Mouse (Mus musculus) heart, embryonic 15.5 days (tissue): ENCODE results near the gene Cnst. TPM values are rescaled to one million over a fixed set of nuclear protein-coding genes. Genes with fewer than 3 reads are reported as not detected.
"Not testable (repeated sequence)": the region's sequence is repeated elsewhere in the genome, so short reads cannot be mapped to it uniquely, and the experiment has no call there.

Source experiments
- ATAC-seq: fragments of 200-750 bp; cut with Nextera tagmentation; replicated peaks from 2 replicates; pipeline ENCODE4 v1.8.0; 2017; ENCODE audit warnings: low read depth, moderate TSS enrichment; ENCODE audit not compliant: insufficient number of reproducible peaks, insufficient read depth, low FRiP score
- H3K27ac ChIP-seq: fragments of 300-500 bp; sonication (generic); 2 replicates; pipeline ENCODE4 v1.5.1; 2015; ENCODE audit warnings: mild to moderate bottlenecking, inconsistent platforms
- H3K27me3 ChIP-seq: fragments of 300-500 bp; sonication (generic); 2 replicates; pipeline ENCODE4 v1.6.1; 2015; ENCODE audit warnings: inconsistent platforms
- H3K36me3 ChIP-seq: fragments of 300-500 bp; sonication (generic); 2 replicates; pipeline ENCODE4 v1.6.1; 2015; ENCODE audit warnings: mild to moderate bottlenecking, inconsistent platforms
- H3K4me1 ChIP-seq: fragments of 300-500 bp; sonication (generic); replicated peaks from 2 replicates; pipeline ENCODE4 v1.6.1; 2015; ENCODE audit warnings: inconsistent platforms
- H3K4me2 ChIP-seq: fragments of 300-500 bp; sonication (generic); 2 replicates; pipeline ENCODE4 v1.6.1; 2015; ENCODE audit warnings: inconsistent platforms, mild to moderate bottlenecking, moderate library complexity
- H3K4me3 ChIP-seq: fragments of 300-500 bp; sonication (generic); 2 replicates; pipeline ENCODE4 v1.5.1; 2015; ENCODE audit warnings: mild to moderate bottlenecking, inconsistent platforms
- H3K9ac ChIP-seq: fragments of 300-500 bp; sonication (generic); 2 replicates; pipeline ENCODE4 v1.6.1; 2015; ENCODE audit warnings: mild to moderate bottlenecking, inconsistent platforms
- H3K9me3 ChIP-seq: fragments of 300-500 bp; sonication (generic); replicated peaks from 2 replicates; pipeline ENCODE4 v1.6.1; 2016; ENCODE audit warnings: inconsistent platforms
- WGBS: fragments of 180-500 bp; shearing (Covaris S2); methylation state at CpG from one replicate; pipeline ENCODE4 v1.1.7; 2015; ENCODE audit warnings: mixed read lengths; 5-methylcytosine and 5-hydroxymethylcytosine counted together
- polyA plus RNA-seq: library from polyadenylated mRNA; unstranded; fragments of >200 nt; fragmentation: Nextera tagmentation; extraction: Ambion mirVana; gene quantifications from 2 replicates; pipeline ENCODE4 v1.2.1, GENCODE M21; 2015

The Cnst gene
- polyA plus RNA-seq, 1 experiment from 2014 or later = 16.6 TPM

DNA sequence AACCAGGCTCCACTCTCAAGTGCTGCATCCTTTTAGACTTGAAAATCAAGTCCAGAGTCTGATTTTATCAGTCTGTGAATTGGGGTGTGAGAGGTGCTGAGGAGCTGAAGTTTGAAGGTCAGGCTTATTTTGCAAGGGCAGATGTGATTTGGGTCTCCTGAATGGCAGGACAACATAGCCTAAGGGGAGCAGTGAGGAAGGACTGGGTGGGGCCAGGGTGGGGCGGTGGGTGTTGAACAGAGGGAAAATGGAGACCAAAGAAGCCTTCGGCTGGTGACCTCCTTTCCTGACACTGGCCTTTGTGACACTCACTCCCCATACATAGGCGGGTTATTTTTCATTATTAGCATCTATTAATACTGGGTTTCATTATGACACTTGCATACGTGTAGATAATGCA, 81.7 kb downstream of the Cnst start:
- no peak overlapping the region for H3K27ac ChIP-seq

DNA sequence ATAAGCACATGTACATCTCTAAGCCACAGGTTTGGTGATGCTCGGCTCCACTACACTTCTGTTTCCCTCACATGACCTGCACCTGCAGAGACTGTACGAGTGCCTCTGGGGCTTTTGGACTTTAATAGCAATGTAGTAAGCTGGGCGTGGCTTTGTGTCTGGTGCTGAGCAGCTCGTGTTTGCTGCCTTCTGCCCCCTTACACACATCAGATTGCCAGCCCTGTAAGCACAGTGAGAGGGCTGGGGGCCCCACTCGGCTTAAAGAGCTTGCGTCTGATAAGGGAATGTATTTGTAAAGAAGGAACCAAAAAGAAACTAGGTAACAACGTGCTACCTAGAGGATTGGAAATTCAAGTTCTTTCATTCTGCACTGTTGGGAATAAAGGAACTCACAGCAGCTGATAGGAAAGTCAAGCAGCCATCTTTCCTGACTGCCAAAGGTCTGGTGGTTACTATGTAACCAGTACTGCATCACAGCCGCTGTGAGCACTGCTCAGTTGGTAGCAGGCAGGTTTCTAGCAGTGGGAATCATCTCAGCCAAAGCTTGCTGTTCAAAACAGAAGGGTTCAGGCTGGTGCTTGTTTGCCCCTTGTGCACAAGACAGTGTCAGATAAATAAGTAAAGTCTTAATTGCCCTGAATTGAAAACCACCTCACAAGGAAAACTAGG, 82.4 kb downstream of the Cnst start:
- Histone ChIP-seq H3K9ac (no peak overlapping the region), H3K36me3 (0 out of 2 replicates have a peak, but pooled peaks cover 10% of the 10 kb centered on the region), H3K27ac (peak overlapping the region; percentile 28; the same call in 1 of the 2 replicates), H3K4me3 (no peak overlapping the region), H3K9me3 (no peaks in the 10 kb centered on the region), H3K4me1 (peaks cover 9% of the 10 kb centered on the region), H3K27me3 (no peaks in the 10 kb centered on the region), H3K4me2 (peak overlapping the region; percentile 26; the same call in 1 of the 2 replicates)
- 34% methylated on average over 8 of the region's 8 CpGs for WGBS
- no peak for ATAC-seq

More for the DNA sequence above, 81.7 kb downstream of the Cnst start:
- H3K9me3 ChIP-seq = no peaks in the 10 kb centered on the region
- H3K27me3 ChIP-seq = no peaks in the 10 kb centered on the region
- H3K4me2 ChIP-seq = no peak overlapping the region
- 0 out of 2 replicates have a peak, but pooled peaks cover 10% of the 10 kb centered on the region for H3K36me3 ChIP-seq
- ATAC-seq = no peak
- 79% methylated on average over 4 of the region's 4 CpGs for WGBS
- H3K9ac ChIP-seq = no peak overlapping the region
- H3K4me3 ChIP-seq = no peak overlapping the region
- peaks cover 9% of the 10 kb centered on the region for H3K4me1 ChIP-seq

DNA sequence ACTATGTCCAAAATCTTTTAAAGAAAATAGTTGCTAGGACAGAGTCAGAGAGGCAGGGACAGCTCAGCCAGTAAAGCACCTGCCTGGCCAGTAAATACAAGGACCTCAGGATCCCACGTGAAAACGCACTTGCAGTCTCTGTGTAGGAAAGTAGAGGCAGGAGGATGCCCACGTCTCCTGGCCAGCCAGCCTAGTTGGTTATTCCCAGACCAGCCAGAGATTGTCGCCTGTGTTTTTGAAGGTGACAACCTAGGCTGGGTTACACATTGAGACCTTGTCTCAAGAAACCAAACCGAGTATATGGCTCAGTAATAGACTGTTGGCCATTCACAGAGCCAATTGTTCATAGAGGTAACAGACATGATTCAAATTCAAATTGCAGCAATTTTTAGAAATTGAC, 83.1 kb downstream of the Cnst start:
- Histone ChIP-seq H3K9ac (no peak overlapping the region), H3K27ac (no peak overlapping the region), H3K9me3 (no peaks in the 10 kb centered on the region), H3K36me3 (0 out of 2 replicates have a peak, but pooled peaks cover 10% of the 10 kb centered on the region), H3K4me2 (no peak overlapping the region), H3K4me3 (no peak overlapping the region), H3K4me1 (peaks cover 9% of the 10 kb centered on the region), H3K27me3 (no peaks in the 10 kb centered on the region)
- no peak for ATAC-seq
- 82% methylated on average over 5 of the region's 5 CpGs for WGBS

DNA sequence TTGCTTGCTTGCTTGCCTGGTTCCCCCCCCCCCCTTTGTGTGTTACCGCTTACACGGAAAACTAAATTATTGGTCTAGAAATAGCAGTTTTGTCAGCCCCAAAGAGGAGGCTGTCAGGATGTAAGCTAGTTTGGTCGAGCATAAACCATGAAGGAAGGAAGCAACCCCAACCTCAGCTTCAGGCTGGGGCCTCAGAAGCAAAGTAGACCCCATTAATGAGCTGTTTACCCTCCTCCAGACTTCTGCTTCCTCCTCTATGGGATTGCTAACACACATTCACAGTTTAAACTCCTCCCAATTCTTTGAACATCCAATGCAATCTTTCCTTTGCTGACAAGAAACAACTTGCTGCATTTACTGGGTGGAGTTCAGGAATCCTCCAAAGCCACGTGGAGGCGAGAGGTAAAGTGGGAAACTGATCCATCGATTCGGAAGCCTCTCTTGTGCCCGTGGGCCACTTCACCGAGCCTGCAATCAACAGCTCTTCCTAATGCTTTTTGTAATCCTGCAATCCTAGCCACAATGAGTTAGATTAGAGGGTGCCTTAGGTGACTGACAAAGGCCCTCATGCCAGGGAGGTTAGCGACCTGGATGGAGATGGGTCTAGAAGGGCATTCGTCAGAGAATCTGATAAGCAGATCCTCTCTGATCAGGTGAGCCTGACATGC, 86.7 kb downstream of the Cnst start:
- 75% methylated on average over 11 of the region's 11 CpGs for WGBS
- peaks cover 9% of the 10 kb centered on the region for H3K4me1 ChIP-seq
- no peak overlapping the region for H3K27ac ChIP-seq
- no peak overlapping the region for H3K4me3 ChIP-seq
- H3K27me3 ChIP-seq = no peaks in the 10 kb centered on the region
- H3K4me2 ChIP-seq = no peak overlapping the region
- H3K9me3 ChIP-seq = no peaks in the 10 kb centered on the region
- no peak for ATAC-seq
- no peak overlapping the region for H3K9ac ChIP-seq
- H3K36me3 ChIP-seq = no peaks in the 10 kb centered on the region

DNA sequence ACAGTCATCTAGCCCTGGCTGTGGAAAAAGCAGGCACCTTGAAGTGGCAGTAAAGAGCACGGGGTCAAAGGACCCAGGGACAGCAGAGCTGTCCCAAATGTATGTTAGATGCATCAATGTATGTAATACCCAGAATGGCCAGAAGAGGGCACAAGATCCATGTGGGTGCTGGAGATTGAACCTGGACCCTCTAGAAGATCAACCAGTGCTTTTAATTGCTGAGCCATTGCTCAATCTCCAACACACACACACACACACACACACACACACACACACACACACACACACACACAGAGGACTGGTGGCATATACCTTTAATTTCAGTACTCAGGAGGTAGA, 87.2 kb downstream of the Cnst start:
- no peak overlapping the region for H3K4me2 ChIP-seq
- ATAC-seq = no peak
- no peaks in the 10 kb centered on the region for H3K27me3 ChIP-seq
- WGBS = 14% methylated on average over 1 of the region's 1 CpGs
- no peak overlapping the region for H3K9ac ChIP-seq
- H3K4me3 ChIP-seq = no peak overlapping the region
- peaks cover 5% of the 10 kb centered on the region for H3K4me1 ChIP-seq
- H3K27ac ChIP-seq = no peak overlapping the region
- H3K9me3 ChIP-seq = no peaks in the 10 kb centered on the region
- no peaks in the 10 kb centered on the region for H3K36me3 ChIP-seq

DNA sequence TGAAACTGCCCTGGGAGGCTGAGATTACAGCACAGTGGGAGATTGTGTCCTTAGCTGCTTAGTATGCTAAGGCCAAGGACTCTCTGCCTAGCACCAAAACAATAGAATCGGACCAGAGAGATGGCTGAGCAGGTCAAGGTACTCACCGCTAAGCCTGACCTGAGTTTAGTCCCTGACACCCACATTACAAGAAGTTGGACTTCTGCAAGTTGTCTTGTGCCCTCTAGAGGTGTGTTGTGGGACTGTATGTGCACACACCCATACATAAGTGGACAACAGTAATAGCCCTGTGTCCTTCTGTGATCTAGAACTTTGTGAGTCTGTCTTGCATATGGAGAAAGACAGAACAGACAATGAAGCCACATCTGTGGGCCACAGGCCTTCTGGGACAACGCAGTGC, 88.0 kb downstream of the Cnst start:
- Histone ChIP-seq H3K4me3 (no peak overlapping the region), H3K4me1 (no peaks in the 10 kb centered on the region), H3K27me3 (no peaks in the 10 kb centered on the region), H3K9ac (no peak overlapping the region), H3K4me2 (no peak overlapping the region), H3K9me3 (no peaks in the 10 kb centered on the region), H3K27ac (no peak overlapping the region), H3K36me3 (no peaks in the 10 kb centered on the region)
- ATAC-seq = no peak
- 93% methylated on average over 3 of the region's 3 CpGs for WGBS

DNA sequence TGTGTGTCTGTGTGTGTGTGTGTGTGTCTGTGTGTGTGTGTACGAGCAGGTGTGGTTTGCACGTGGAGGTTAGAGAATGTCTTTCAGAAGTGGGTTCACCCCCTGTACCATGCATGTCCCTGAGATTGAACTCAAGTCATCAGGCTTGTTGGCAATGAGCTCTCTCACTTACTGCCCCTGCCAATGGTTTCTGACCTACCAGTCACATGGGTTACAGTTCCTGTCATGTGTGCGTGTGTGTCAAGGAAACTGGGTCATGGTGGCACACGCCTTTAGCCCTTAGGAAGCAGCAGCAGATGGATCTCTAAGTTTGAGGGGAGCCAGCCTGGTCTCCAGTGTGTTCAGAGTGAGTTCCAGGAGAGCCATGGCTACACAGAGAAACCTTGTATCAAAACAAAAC, 96.6 kb downstream of the Cnst start:
- Histone ChIP-seq H3K36me3 (no peaks in the 10 kb centered on the region), H3K4me2 (no peak overlapping the region), H3K27me3 (no peaks in the 10 kb centered on the region; the same call in 1 of the 2 replicates), H3K4me1 (peaks cover 6% of the 10 kb centered on the region; the same call in 1 of the 2 replicates), H3K27ac (no peak overlapping the region), H3K9me3 (no peaks in the 10 kb centered on the region), H3K9ac (no peak overlapping the region), H3K4me3 (no peak overlapping the region)
- WGBS = 80% methylated on average over 4 of the region's 4 CpGs
- ATAC-seq = no peak

DNA sequence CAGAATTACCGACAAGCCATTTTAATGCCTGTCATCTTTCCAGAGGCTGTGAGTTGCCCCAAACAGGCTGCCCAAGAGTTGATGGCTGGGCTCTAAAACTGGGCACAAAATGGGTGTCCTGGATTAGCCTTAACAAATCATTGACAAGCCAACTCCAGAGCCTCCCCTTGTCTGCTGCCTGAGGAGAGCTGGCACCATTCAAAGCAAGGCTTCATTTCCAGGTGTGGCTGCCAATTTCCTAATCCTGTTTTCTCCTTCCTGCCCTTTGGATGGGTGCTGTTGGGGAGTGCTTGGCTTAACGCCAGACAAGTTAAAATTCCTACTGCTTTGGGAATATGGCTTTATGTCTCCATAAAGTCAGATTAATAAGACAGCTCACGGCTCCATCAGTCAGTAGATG, 98.0 kb downstream of the Cnst start:
- no peak for ATAC-seq
- H3K36me3 ChIP-seq = no peaks in the 10 kb centered on the region
- 57% methylated on average over 3 of the region's 3 CpGs for WGBS
- H3K9ac ChIP-seq = no peak overlapping the region
- H3K4me1 ChIP-seq = peaks cover 6% of the 10 kb centered on the region; the same call in 1 of the 2 replicates
- no peaks in the 10 kb centered on the region; the same call in 1 of the 2 replicates for H3K27me3 ChIP-seq
- no peaks in the 10 kb centered on the region for H3K9me3 ChIP-seq
- no peak overlapping the region for H3K27ac ChIP-seq
- H3K4me2 ChIP-seq = no peak overlapping the region
- H3K4me3 ChIP-seq = no peak overlapping the region

DNA sequence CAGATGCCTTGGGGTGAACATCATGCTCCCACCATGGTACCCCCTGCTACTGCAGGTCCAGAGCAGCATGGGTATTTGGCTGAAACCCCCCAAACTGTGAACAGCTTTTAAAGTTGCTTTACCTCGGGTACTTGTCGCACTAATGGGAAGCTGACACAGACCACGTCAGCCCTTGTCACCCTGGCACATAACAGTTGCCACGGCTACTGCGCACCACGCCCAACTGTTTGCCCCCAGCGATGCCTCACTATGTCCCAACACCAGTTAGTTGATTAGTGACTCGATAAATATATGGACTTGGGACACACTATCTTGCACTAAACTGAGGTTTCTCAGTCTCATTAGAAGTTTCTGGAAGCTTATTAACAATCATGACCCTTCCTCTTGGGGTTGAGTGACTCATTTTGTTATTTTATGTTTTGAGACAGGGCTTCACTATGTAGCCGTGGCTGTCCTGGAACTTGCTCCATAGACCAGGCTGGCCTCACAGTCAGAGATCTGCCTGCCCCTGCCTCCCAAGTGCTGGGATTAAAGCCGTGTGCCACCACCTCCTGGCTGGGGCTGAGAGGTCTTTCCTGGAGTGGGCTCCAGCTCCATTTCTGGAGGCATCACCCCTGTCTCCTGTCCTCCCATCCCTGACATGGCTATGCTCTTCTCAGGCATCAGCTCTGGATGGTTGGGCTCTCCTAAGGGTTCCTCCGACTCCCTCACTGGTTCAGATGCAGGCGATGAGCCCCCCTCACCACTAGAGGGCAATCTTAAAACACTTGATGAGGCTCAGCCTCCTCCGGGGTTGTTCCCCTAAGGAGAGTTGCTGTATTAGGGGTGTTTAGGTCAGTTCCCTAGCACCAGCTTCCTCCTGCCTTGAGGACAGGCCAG, 99.2 kb downstream of the Cnst start:
- ATAC-seq = peak; percentile 84
- peak overlapping the region; percentile 53 for H3K4me2 ChIP-seq
- no peaks in the 10 kb centered on the region; the same call in 1 of the 2 replicates for H3K27me3 ChIP-seq
- H3K4me3 ChIP-seq = peak overlapping the region; percentile 15; the same call in 1 of the 2 replicates
- 57% methylated on average over 13 of the region's 13 CpGs for WGBS
- H3K36me3 ChIP-seq = no peaks in the 10 kb centered on the region
- H3K4me1 ChIP-seq = peaks cover 6% of the 10 kb centered on the region; the same call in 1 of the 2 replicates
- no peaks in the 10 kb centered on the region for H3K9me3 ChIP-seq
- H3K9ac ChIP-seq = no peak overlapping the region
- H3K27ac ChIP-seq = no peak overlapping the region

DNA sequence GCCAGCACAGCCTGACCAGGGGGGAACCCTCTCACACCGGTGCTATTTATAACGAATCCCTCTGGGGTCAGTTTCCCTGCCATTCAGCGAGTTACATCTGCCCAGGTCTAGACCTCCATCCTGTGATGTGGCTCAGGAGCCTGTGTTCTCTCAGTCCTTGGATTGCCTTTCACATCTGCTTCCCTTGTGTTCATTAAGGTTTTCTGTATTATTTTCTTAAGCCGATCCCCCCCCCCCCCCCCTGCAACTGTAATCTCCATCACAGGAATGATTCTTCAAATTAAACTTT, 99.8 kb downstream of the Cnst start:
- H3K4me2 ChIP-seq = peak overlapping the region; percentile 53
- peak overlapping the region; percentile 15; the same call in 1 of the 2 replicates for H3K4me3 ChIP-seq
- H3K9ac ChIP-seq = no peak overlapping the region
- peaks cover 6% of the 10 kb centered on the region; the same call in 1 of the 2 replicates for H3K4me1 ChIP-seq
- no peaks in the 10 kb centered on the region for H3K36me3 ChIP-seq
- H3K27me3 ChIP-seq = no peaks in the 10 kb centered on the region; the same call in 1 of the 2 replicates
- no peak for ATAC-seq
- WGBS = 14% methylated on average over 4 of the region's 4 CpGs
- no peak overlapping the region for H3K27ac ChIP-seq
- H3K9me3 ChIP-seq = no peaks in the 10 kb centered on the region

DNA sequence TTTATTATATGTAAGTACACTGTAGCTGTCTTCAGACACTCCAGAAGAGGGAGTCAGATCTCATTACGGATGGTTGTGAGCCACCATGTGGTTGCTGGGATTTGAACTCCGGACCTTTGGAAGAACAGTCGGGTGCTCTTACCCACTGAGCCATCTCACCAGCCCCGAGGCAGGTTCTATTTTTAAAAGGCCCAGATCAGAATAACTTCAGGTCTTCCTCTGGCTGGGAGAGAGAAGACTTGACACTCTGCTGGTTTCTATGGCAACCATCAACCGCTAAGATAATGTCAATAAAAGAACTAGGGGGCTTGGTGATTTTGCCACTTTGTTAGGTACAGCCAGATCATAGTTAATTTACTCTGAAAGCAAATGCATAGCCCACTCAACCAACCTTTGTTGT, 102.5 kb downstream of the Cnst start:
- H3K36me3 ChIP-seq, H3K9ac ChIP-seq, H3K27ac ChIP-seq, H3K4me1 ChIP-seq, ATAC-seq, H3K4me2 ChIP-seq, H3K4me3 ChIP-seq, H3K27me3 ChIP-seq, H3K9me3 ChIP-seq: not testable (repeated sequence)
- WGBS = 67% methylated on average over 4 of the region's 5 CpGs
